Mouse (Mus musculus): ENCODE data around the gene Nap1l5.

DNA sequence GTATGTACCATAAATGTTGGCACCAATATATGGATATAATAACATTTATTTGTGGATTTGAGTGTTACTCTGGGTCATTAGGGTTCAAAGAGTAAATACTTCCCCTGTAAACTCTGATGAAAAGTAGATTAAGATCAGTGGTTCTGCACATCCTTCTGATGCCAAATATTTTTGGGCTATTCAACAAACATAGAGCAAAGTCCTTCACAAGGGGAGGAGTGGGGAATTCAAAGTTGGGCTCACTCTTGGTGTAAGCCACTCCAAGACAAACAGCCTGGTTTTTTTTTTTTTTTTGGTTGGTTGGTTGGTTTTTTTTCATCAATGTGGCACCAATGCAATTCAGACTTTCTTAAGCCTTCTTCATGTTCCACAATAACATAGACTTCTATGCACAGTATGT, 30.9 kb upstream of the Nap1l5 start:
- TF ChIP-seq EP300 (IDR thresholded peaks at IDR 0.05), result no peak
- no peak for TF ChIP-seq CTCF (IDR thresholded peaks at IDR 0.05)

All from lung, postnatal 0 days (tissue).